Mouse (Mus musculus) granulocyte monocyte progenitor cell, adult 5-6 weeks (primary cell): ENCODE data around the gene Utrn. TPM values are rescaled to one million over a fixed set of nuclear protein-coding genes. Genes with fewer than 3 reads are reported as not detected.

Source experiments
- ATAC-seq: replicated peaks from 2 replicates; pipeline ENCODE4 v1.8.0; 2016; ENCODE audit warnings: mild to moderate bottlenecking, moderate TSS enrichment, inconsistent platforms; ENCODE audit not compliant: poor library complexity, severe bottlenecking
- total RNA-seq, 2 experiments: library from RNA; stranded (forward) in 1 of 2; stranded (reverse) in 1 of 2; fragments of 200-712, 200-1000 nt in 1 of 2; fragments of >200 nt in 1 of 2; fragmentation: Nextera tagmentation in 1 of 2; gene quantifications; 2 replicates each; pipeline ENCODE4 v1.2.3; 2014 to 2017

The Utrn gene
- 23.3 and 28.4 TPM in 2 replicates for total RNA-seq (2014; fragmentation: Nextera tagmentation)
- total RNA-seq (2017): 26.6 TPM in 2 replicates

- peak; percentile 48 for ATAC-seq
These were observed at the start of gene Utrn for GRCm38 (mm10) chr10:12869029-12869671. Gene Utrn, minus strand, starts transcription at chr10:12869365.

- no peak for ATAC-seq
These were observed 48.5 kb upstream of the Utrn start for GRCm38 (mm10) chr10:12917626-12918025.

- no peak for ATAC-seq
These were observed 47.2 kb upstream of the Utrn start for GRCm38 (mm10) chr10:12916376-12916775.

GRCm38 (mm10) chr10:12915826-12916225, 46.7 kb upstream of the Utrn start:
- no peak for ATAC-seq

GRCm38 (mm10) chr10:12914203-12914602, 45.0 kb upstream of the Utrn start:
- no peak for ATAC-seq

DNA sequence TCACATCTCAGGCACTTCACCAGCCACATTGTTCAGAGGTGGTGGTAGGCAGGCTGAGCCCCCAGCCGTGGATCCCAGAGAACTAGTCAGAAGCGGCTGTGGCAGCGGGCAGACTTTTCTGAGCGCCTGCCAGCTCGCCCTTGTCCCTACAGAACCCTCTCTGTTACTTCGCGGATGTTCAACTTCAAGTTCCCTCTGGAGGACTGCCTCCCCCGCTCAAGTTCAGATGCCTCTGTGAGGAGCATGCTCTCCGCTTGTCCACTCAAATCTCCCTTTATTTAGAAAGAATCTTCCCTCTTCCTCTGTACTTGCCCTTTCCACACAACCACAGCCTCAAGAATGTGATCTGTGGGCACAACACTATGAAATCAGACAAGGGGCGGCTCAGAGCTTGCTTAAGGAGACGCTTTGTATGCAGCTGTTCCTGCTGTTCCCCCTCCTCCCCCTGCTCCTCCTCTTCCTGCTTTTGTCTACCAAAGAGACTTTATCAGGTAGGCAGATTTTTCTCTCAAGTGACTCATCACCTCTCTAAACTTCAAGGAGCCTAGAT, 42.9 kb upstream of the Utrn start:
- peak; percentile 66 for ATAC-seq

DNA sequence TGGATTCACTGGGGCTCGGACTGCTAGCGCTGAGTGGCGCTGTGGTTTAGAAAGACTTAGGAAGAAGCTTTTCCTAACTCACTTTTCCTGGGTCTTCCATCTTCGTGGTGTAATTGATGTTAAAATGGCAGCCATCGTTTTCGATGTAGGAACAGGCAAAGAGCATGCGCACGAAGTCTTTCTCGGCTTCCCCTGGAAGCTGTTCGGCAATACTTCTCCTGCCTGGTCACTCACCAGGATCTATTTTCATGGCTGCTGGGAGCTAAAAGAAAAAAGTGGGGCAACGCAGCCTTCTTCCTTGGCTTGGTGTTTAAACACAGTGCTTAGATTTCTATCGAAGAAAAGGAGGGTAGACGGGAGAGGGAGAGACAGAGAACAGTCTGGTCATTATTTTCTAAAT, 42.3 kb upstream of the Utrn start:
- ATAC-seq: no peak

DNA sequence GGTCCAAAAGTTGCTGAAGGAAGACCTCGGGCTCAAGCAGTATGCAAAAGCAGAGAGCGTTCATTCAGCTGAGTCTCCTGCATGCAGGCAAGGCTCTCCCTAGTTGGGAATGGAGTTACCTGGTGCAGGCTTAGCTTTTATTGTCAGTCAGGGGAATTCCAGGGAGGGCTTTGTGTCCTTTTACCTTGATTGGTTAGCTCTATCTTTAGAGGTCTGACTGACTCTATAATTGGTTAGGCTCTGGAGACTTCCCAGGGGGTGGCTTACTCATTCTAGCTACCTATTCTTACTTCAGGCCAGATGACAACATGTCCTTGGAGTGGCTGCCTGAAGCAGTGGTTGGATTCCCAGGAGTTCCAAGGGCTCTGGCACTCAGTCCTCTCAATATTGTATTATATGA, 40.7 kb upstream of the Utrn start:
- no peak for ATAC-seq

- ATAC-seq: no peak
These were observed 40.0 kb upstream of the Utrn start for GRCm38 (mm10) chr10:12909179-12909578.

DNA sequence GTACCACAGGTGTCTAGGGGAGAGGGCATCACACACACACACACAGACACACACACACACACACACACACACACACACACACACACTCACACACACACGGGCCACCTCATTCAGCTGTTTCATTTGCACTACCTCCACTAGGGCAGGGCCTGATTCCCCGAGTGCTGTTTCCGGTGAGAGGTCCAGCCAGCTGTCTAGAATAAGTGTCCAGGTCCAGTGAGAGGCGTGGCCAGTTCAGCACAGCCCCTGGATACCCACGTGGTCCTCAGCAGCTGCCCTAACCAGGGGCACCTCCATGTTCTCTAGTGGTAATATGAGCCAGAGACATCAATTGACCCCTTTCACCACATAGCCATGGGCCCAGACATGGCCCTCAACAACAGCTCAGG, 35.0 kb upstream of the Utrn start:
- ATAC-seq: no peak

DNA sequence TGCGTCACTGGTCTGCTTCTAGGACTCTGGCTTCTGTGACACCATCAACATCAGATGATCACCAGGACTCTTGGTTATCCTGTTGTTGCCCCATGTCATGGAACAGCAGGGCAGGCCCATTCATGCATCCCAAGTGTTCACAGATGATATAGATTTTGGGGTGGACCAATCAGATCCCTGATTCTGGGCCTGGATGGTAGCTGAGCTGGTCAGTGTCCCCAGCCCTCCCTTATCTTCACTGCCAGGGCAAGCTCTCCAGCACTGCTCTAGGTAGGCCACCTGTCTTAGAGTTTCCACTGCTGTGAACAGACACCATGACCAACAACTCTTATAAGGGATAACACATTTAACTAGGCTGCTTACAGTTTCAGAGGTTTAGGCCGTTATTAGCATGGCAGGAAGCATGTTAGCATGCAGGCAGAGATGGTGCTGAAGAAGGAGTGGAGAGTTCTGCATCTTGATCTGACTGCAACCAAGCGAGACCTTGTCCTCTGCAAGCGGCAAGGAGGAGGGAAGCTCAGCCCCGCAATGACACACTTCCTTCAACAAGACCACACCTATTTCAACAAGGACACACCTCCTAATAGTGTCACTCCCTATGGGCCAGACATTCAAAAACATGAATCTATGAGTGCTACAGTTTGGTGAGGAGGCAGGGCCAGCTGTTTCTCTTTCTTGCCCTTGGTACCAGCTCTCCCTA, 34.4 kb upstream of the Utrn start:
- ATAC-seq: peak; percentile 73

- ATAC-seq: no peak
These were observed 30.7 kb upstream of the Utrn start for GRCm38 (mm10) chr10:12899901-12900300.

- no peak for ATAC-seq
These were observed 24.2 kb upstream of the Utrn start for GRCm38 (mm10) chr10:12893339-12893738.

DNA sequence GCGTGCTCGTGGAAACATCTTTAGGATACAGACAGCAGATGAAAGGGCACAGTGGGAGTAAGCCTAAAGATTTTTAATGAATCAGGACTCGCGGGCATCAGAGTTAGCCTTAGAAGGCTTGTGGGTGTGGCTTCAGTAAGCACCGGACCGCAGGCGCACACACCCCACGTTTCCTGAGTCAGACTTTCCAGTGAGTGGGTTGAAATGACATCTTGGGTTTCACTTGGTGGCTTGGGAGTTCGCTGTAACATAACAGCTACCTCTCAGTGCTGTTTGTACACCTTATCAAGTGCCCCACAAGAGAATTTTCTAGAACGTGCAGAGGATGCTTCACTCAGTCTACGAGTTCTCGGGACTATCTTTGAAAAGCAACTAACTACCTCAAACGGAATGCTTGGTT, 19.2 kb upstream of the Utrn start:
- peak; percentile 80 for ATAC-seq

DNA sequence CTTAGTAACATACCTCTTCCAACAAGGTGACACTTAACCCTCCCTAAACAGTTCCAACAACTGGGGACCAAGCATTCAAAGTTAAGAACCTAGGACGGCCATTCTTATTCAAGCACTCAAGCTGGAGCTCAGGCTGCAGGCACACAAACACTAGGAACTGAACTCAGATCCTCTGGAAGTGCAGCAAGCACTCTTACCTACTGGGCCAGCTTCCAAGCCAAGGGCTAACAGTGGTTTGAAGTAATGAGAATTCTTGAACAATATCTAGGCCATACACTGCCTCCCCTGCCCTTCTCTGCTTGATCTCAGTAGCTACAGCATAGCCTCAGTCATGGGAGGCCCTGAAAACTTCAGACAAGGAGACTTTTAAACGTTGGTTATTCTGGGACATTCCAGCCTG, 18.6 kb upstream of the Utrn start:
- ATAC-seq: no peak

DNA sequence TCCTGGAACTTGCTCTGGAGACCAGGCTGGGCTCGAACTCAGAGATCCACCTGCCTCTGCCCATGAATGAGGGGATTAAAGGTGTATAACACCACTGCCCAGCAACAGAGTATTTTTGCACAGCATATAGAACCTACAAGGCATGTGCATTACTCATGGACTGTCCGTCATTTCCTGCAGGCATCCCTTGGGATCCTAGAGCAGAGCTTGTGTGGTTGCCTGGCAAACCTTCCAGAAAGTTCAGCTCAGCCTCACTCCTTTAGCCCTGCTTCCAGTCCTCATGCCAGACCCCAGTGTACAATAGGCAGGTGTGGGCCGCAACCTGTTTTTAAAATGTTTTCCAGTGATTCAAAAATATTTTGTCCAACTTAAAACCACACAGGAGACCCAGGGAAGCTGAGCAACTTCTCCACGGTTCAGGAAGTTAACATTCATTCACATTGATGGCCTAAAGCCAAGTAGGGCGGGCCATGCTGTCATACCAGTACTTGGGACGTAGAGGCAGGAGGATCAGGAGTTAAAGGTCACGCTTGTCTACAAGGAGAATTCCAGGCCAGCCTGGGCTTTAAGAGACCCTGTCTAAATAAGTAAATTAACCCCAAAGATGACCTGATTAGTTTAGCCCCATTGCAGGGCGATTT, 15.3 kb upstream of the Utrn start:
- no peak for ATAC-seq

DNA sequence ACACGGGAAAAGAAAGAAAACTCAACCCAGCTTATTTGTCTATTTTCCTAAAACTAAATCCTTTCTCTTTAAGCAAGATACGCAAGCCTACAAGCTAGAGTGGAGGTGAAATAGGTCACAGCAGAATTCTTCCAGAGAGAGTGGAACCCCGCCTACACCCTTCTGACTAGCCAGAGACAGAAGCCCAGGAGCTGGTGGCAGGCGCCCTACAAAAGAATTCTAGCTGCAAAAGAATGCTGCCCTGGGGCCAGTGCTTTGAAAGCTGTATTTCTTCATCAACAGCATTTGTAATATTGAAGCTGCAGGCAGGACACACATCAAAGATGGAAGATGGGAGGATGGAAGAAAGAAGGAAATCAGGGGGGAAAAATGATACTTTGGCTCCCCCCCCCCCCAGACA, 12.7 kb upstream of the Utrn start:
- ATAC-seq: no peak

DNA sequence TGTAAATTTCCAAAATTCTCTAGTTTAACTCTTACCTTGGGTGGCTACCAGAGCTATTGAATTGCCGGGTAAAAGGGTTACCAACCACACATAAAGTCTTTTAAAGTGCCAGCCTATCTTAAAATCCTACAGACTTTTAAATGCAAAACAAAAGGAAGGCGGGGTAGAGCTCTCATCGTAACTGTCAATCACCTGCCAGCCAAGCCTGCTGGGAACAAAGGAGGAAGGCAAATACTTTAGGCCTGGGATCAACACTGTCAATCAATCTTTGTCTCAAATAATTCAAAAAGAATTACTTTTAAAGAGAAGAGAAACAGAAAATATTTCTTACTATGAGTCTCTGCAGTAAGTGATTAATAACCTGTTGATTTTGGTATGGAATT, 10.1 kb upstream of the Utrn start:
- ATAC-seq: no peak

- ATAC-seq: no peak
These were observed 9.6 kb upstream of the Utrn start for GRCm38 (mm10) chr10:12878661-12879312.

DNA sequence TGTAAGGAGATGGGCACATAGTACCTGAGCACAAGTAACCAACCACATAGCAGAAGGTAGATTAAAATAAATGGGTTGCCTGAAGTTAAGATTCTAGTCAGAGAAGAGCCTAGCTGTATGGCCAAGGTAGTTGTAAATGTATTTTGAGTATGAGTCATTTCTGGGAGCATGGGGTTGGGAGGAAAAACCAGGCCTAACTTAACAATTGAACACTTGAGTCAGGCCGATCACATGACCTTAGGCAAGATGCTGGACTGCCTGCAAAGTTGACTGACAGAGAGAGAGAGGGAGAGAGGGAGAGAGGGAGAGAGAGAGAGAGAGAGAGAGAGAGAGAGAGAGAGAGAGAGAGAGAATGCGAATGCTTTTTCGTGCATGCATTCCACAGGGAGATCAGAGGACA, 7.3 kb upstream of the Utrn start:
- ATAC-seq: no peak

GRCm38 (mm10) chr10:12875410-12875809, 6.2 kb upstream of the Utrn start:
- ATAC-seq: peak; percentile 55
